Comparison of ENCODE assay signal across 9 mouse cellular contexts in the genomic region with DNA sequence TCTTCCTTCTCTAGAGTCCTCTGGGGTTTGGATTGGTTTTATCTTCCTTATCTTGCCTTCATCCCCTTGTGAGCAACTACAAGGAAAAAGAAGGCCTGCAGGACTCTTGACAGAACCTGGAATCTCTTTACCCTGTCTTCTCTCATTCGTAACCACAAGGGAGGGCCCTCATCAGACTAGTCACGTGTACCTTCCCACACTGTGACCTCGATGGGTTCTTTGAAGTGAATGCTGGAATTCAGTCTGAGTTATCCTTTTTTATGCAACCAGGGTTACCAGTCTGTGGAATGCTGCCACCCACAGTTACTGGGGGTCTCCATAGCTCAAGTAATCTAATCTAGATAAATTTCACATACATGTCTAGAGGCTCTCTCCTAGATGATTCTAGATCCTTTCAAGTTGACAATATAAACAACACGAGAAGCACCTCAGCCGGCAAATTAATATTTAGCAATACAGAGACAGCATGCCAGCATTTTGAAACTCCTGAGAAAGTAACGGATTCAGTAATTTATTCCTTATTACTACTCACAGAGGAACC. TPM values are rescaled to one million over a fixed set of nuclear protein-coding genes. Genes with fewer than 3 reads are reported as not detected.
DNase-seq lines count a peak whose midpoint lies in the region; ATAC-seq and TF ChIP-seq lines count a peak whose summit lies in the region.
"Had no signal": no experiment of that assay in that cellular context is flagged by ENCODE, and none has a peak within 500 bp of the region (broad histone marks: within the 10 kb centered on the region; RNA-seq: fewer than 3 reads in every experiment).

No protein-coding gene starts in this region.

- WGBS in embryonic facial prominence, embryonic 13.5 days = 35% methylated on average over 6 of the region's 6 CpGs
- 45% methylated on average over 6 of the region's 6 CpGs for WGBS in limb, embryonic 11.5 days
- 32% methylated on average over 6 of the region's 6 CpGs for WGBS in neural tube, embryonic 14.5 days

- H3K36me3 ChIP-seq in E14TG2a.4 (ENCODE audit: insufficient read depth, low read length) = peaks cover 12% of the 10 kb centered on the region
- H3K36me3 ChIP-seq in embryonic facial prominence, embryonic 13.5 days = peaks cover 13% of the 10 kb centered on the region
- H3K36me3 ChIP-seq in limb, embryonic 11.5 days (ENCODE audit: control insufficient read depth, insufficient read depth, low read length) = no peaks in the 10 kb centered on the region; the same call in 1 of the 2 replicates
- H3K36me3 ChIP-seq in neural tube, embryonic 14.5 days (ENCODE audit: control insufficient read depth, insufficient read depth, low read length) = no peaks in the 10 kb centered on the region

- H3K4me3 ChIP-seq in E14TG2a.4 (replicated peaks; ENCODE audit: low read length) = peak overlapping the region; percentile 90
- peak overlapping the region; percentile 75 for H3K4me3 ChIP-seq in embryonic facial prominence, embryonic 13.5 days
- peak overlapping the region; percentile 80 for H3K4me3 ChIP-seq in limb, embryonic 11.5 days (ENCODE audit: low read depth, low read length)
- H3K4me3 ChIP-seq in neural tube, embryonic 14.5 days (ENCODE audit: low read depth, low read length) = peak overlapping the region; percentile 87

- no peak overlapping the region for H3K27ac ChIP-seq in embryonic facial prominence, embryonic 13.5 days
- H3K27ac ChIP-seq in limb, embryonic 11.5 days (replicated peaks; ENCODE audit: low read depth, low read length) = no peak overlapping the region
- no peak overlapping the region for H3K27ac ChIP-seq in neural tube, embryonic 14.5 days (ENCODE audit: low read depth, low read length)

- H3K4me1 ChIP-seq in E14TG2a.4 (replicated peaks; ENCODE audit: low read depth, low read length) = peaks cover 18% of the 10 kb centered on the region
- peaks cover 6% of the 10 kb centered on the region; the same call in 1 of the 2 replicates for H3K4me1 ChIP-seq in embryonic facial prominence, embryonic 13.5 days
- H3K4me1 ChIP-seq in limb, embryonic 11.5 days (ENCODE audit: control insufficient read depth, insufficient read depth, low read length) = no peaks in the 10 kb centered on the region; the same call in 1 of the 2 replicates
- H3K4me1 ChIP-seq in neural tube, embryonic 14.5 days (ENCODE audit: control insufficient read depth, insufficient read depth, low read length) = peaks cover 9% of the 10 kb centered on the region; the same call in 1 of the 2 replicates

- H3K9ac ChIP-seq in embryonic facial prominence, embryonic 13.5 days = peak overlapping the region; percentile 60
- H3K9ac ChIP-seq in limb, embryonic 11.5 days (ENCODE audit: low read length) = no peak overlapping the region
- peak overlapping the region; percentile 78 for H3K9ac ChIP-seq in neural tube, embryonic 14.5 days (replicated peaks; ENCODE audit: low read depth, low read length)

- TF ChIP-seq CTCF in E14TG2a.4 (conservative IDR thresholded peaks at IDR 0.05; ENCODE audit: low read length) = no peak

- peak; percentile 38; the same call in 1 of the 2 replicates for ATAC-seq in frontal cortex, adult (ENCODE audit: low TSS enrichment)
- ATAC-seq in embryonic facial prominence, embryonic 13.5 days (ENCODE audit: insufficient number of reproducible peaks, insufficient read depth, low FRiP score, low TSS enrichment, low read depth) = no peak
- ATAC-seq in limb, embryonic 11.5 days (ENCODE audit: insufficient number of reproducible peaks, low FRiP score, low TSS enrichment, low read depth) = peak; percentile 18; the same call in 1 of the 2 replicates
- ATAC-seq in neural tube, embryonic 14.5 days (ENCODE audit: low read depth) = peak; percentile 25

- H3K9me3 ChIP-seq in E14TG2a.4 (ENCODE audit: low read length) = no peaks in the 10 kb centered on the region
- no peaks in the 10 kb centered on the region for H3K9me3 ChIP-seq in embryonic facial prominence, embryonic 13.5 days
- H3K9me3 ChIP-seq in limb, embryonic 11.5 days (ENCODE audit: control insufficient read depth, low read length) = no peaks in the 10 kb centered on the region
- no peaks in the 10 kb centered on the region for H3K9me3 ChIP-seq in neural tube, embryonic 14.5 days (ENCODE audit: control insufficient read depth, low read length)

- peak overlapping the region; percentile 63 for H3K4me2 ChIP-seq in embryonic facial prominence, embryonic 13.5 days
- H3K4me2 ChIP-seq in limb, embryonic 11.5 days (ENCODE audit: low read depth, severe bottlenecking) = peak overlapping the region; percentile 41
- H3K4me2 ChIP-seq in neural tube, embryonic 14.5 days (ENCODE audit: low read depth, low read length) = peak overlapping the region; percentile 62

- H3K27me3 ChIP-seq in E14TG2a.4 (ENCODE audit: insufficient read depth, low read length) = no peaks in the 10 kb centered on the region
- H3K27me3 ChIP-seq in embryonic facial prominence, embryonic 13.5 days = no peaks in the 10 kb centered on the region
- no peaks in the 10 kb centered on the region for H3K27me3 ChIP-seq in limb, embryonic 11.5 days (ENCODE audit: control insufficient read depth, insufficient read depth, low read length)
- H3K27me3 ChIP-seq in neural tube, embryonic 14.5 days (ENCODE audit: control insufficient read depth, insufficient read depth, low read length) = no peaks in the 10 kb centered on the region

- DNase-seq in frontal cortex, postnatal 25 days (ENCODE audit: low spot score in 2 of 2) = no peak
- DNase-seq in limb, embryonic 11.5 days (ENCODE audit: low spot score) = no peak
- DNase-seq in yolk sac, embryonic 10.5 days (ENCODE audit: low spot score) = no peak
- no peak for DNase-seq in left cerebral cortex, adult 18-20 months (ENCODE audit: low spot score in 2 of 2)

RNA-seq across cellular contexts. Expression of a gene that starts 0.6 kb away (rescaled TPM):
- polyA plus RNA-seq in embryonic facial prominence, embryonic 13.5 days (2015; fragmentation: Nextera tagmentation; extraction: Ambion mirVana) = 88.0 and 88.8 TPM in 2 replicates
- 45.6 and 46.6 TPM in 2 replicates for polyA plus RNA-seq in limb, embryonic 11.5 days (2014; fragmentation: Nextera tagmentation; extraction: Ambion mirVana)
- 87.5 and 89.2 TPM in 2 replicates for polyA plus RNA-seq in neural tube, embryonic 14.5 days (2014; fragmentation: Nextera tagmentation; extraction: Ambion mirVana)
- 10 to 100 TPM; 90.8 to 92.0 TPM for total RNA-seq in left cerebral cortex, adult 18-20 months (2021)

RNA-seq across cellular contexts. Expression of a gene that starts 18.2 kb away (rescaled TPM):
- polyA plus RNA-seq in embryonic facial prominence, embryonic 13.5 days (2015; fragmentation: Nextera tagmentation; extraction: Ambion mirVana) = not detected in 2 replicates
- polyA plus RNA-seq in limb, embryonic 11.5 days (2014; fragmentation: Nextera tagmentation; extraction: Ambion mirVana) = not detected in 2 replicates
- polyA plus RNA-seq in neural tube, embryonic 14.5 days (2014; fragmentation: Nextera tagmentation; extraction: Ambion mirVana) = not detected in 2 replicates
- total RNA-seq in left cerebral cortex, adult 18-20 months (2021) = not detected
- total RNA-seq: adrenal gland, adult 18-20 months had no signal

RNA-seq across cellular contexts. Expression of a gene that starts 22.2 kb away (rescaled TPM):
- not detected in 2 replicates for polyA plus RNA-seq in embryonic facial prominence, embryonic 13.5 days (2015; fragmentation: Nextera tagmentation; extraction: Ambion mirVana)
- not detected in 2 replicates for polyA plus RNA-seq in limb, embryonic 11.5 days (2014; fragmentation: Nextera tagmentation; extraction: Ambion mirVana)
- polyA plus RNA-seq in neural tube, embryonic 14.5 days (2014; fragmentation: Nextera tagmentation; extraction: Ambion mirVana) = not detected in 2 replicates
- not detected for total RNA-seq in left cerebral cortex, adult 18-20 months (2021)
- total RNA-seq: adrenal gland, adult 18-20 months had no signal

RNA-seq across cellular contexts. Expression of a gene that starts 30.0 kb away (rescaled TPM):
- not detected in 2 replicates for polyA plus RNA-seq in embryonic facial prominence, embryonic 13.5 days (2015; fragmentation: Nextera tagmentation; extraction: Ambion mirVana)
- not detected in 2 replicates for polyA plus RNA-seq in limb, embryonic 11.5 days (2014; fragmentation: Nextera tagmentation; extraction: Ambion mirVana)
- polyA plus RNA-seq in neural tube, embryonic 14.5 days (2014; fragmentation: Nextera tagmentation; extraction: Ambion mirVana) = not detected in 2 replicates
- not detected for total RNA-seq in left cerebral cortex, adult 18-20 months (2021)
- total RNA-seq: adrenal gland, adult 18-20 months had no signal
